Mouse (Mus musculus) small intestine, adult 2 months (tissue): ENCODE measurements around the gene Tfip11.

Experiments
- CTCF ChIP-seq: fragments of 200-500 bp; IDR thresholded peaks from 2 replicates; pipeline ENCODE4 v1.5.1; 2012; ENCODE audit warnings: low read depth, mild to moderate bottlenecking, control low read depth, inconsistent platforms, low read length, moderate library complexity, mixed read lengths; ENCODE audit not compliant: insufficient replicate concordance, insufficient read length; ENCODE audit errors: extremely low read depth
- POLR2A ChIP-seq: fragments of 200-500 bp; IDR thresholded peaks from 2 replicates; pipeline ENCODE4 v1.6.1; 2012; ENCODE audit warnings: low read depth, mild to moderate bottlenecking, control low read depth, inconsistent platforms, low read length, moderate library complexity

DNA sequence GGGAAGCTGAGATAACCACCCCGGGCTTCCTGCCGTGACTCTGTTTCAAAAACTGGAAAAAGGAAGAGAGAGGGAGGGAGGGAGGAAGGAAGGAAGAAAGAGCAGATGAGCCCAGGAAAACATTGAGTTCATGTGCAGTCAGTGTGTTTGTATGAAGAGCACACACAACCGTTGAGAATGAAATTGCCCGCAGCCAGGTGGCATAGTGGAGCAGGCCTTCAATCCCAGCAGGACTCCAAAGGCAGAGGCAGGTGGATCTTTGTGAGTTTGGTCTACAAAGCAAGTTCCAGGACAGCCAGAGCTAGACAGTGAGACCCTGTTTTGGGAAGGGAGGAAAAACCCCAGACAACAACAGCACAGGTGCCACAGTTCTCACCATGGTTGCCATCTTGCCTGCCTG is 41.2 kb downstream of the Tfip11 start:
- TF ChIP-seq CTCF, result no peak
- TF ChIP-seq POLR2A, result no peak
